Mouse (Mus musculus) G1E (cell line): ENCODE measurements around the gene Osbpl9.

Source experiments
- CTCF ChIP-seq: IDR thresholded peaks from 2 replicates; pipeline ENCODE4 v1.5.1; 2012; ENCODE audit warnings: low read depth, low read length, inconsistent platforms, mixed read lengths
- GATA1 ChIP-seq: IDR thresholded peaks from 2 replicates; pipeline ENCODE4 v1.6.1; 2012; ENCODE audit warnings: borderline replicate concordance, low read length, inconsistent platforms, mixed read lengths
- TAL1 ChIP-seq: conservative IDR thresholded peaks from 2 replicates; pipeline ENCODE4 v1.6.1; 2012; ENCODE audit warnings: low read depth, low read length, inconsistent platforms, mixed read lengths

GRCm38 (mm10) chr4:109149411-109149810, 52.7 kb downstream of the Osbpl9 start:
- TF ChIP-seq CTCF (no peak), GATA1 (no peak), TAL1 (no peak)
